Mouse (Mus musculus) MEL (cell line): Measurements from ENCODE around the gene Hddc2. TPM values are rescaled to one million over a fixed set of nuclear protein-coding genes. Genes with fewer than 3 reads are reported as not detected.

Experiments
- DNase-seq: peaks from one replicate; pipeline ENCODE4 v3.0.0; 2011; ENCODE audit warnings: low read depth, low spot score
- H3K27ac ChIP-seq: 2 replicates; pipeline ENCODE4 v1.5.1; 2012; ENCODE audit warnings: low read depth, mild to moderate bottlenecking, control low read depth, low read length, moderate library complexity; ENCODE audit not compliant: control insufficient read depth
- H3K27me3 ChIP-seq, 2 experiments: fragments of 150-350 bp in 1 of 2; sonication (generic) in 1 of 2; 2 replicates each; pipeline ENCODE4 v1.6.1; 2012; ENCODE audit warnings: low read length in 2 of 2, mild to moderate bottlenecking in 2 of 2, improper control_type of control experiment in 1 of 2, moderate library complexity in 1 of 2; ENCODE audit not compliant: insufficient read depth in 2 of 2, control insufficient read depth in 1 of 2
- H3K36me3 ChIP-seq, 2 experiments: 2 replicates each; pipeline ENCODE4 v1.6.1; 2012 to 2014; ENCODE audit warnings: low read length in 2 of 2, improper control_type of control experiment in 1 of 2, inconsistent platforms in 1 of 2, mild to moderate bottlenecking in 1 of 2; ENCODE audit not compliant: insufficient read depth in 2 of 2, control insufficient read depth in 1 of 2
- H3K4me1 ChIP-seq, 2 experiments: fragments of 150-350 bp in 1 of 2; sonication (generic) in 1 of 2; 2 replicates each; pipeline ENCODE4 v1.6.1; 2012; ENCODE audit warnings: low read length in 2 of 2, improper control_type of control experiment in 1 of 2, mild to moderate bottlenecking in 1 of 2; ENCODE audit not compliant: insufficient read depth in 2 of 2, control insufficient read depth in 1 of 2
- H3K4me3 ChIP-seq, 2 experiments: fragments of 150-350 bp in 1 of 2; sonication (generic) in 1 of 2; 2 replicates each; pipeline ENCODE4 v1.5.1; 2012; ENCODE audit warnings: low read depth in 2 of 2, low read length in 2 of 2, mild to moderate bottlenecking in 2 of 2, moderate library complexity in 2 of 2, control low read depth in 1 of 2, improper control_type of control experiment in 1 of 2; ENCODE audit not compliant: control insufficient read depth in 1 of 2, insufficient read depth in 1 of 2
- H3K79me2 ChIP-seq: 2 replicates; pipeline ENCODE4 v1.6.1; 2012; ENCODE audit warnings: mild to moderate bottlenecking, low read length, moderate library complexity; ENCODE audit not compliant: control insufficient read depth, poor library complexity, insufficient read depth
- H3K9ac ChIP-seq: 2 replicates; pipeline ENCODE4 v1.6.1; 2012; ENCODE audit warnings: low read depth, mild to moderate bottlenecking, control low read depth, low read length, moderate library complexity; ENCODE audit not compliant: control insufficient read depth, poor library complexity, severe bottlenecking
- H3K9me3 ChIP-seq: fragments of 150-350 bp; sonication (generic); replicated peaks from 2 replicates; pipeline ENCODE4 v1.6.1; 2012; ENCODE audit warnings: mild to moderate bottlenecking, low read length, improper control_type of control experiment, moderate library complexity; ENCODE audit not compliant: insufficient read depth
- BHLHE40 ChIP-seq: IDR thresholded peaks from 2 replicates; pipeline ENCODE4 v1.6.1; 2012; ENCODE audit warnings: low read depth, mild to moderate bottlenecking, inconsistent platforms, low read length, improper control_type of control experiment, borderline replicate concordance
- CHD2 ChIP-seq: IDR thresholded peaks from 2 replicates; pipeline ENCODE4 v1.6.1; 2011; ENCODE audit warnings: low read length, improper control_type of control experiment
- EP300 ChIP-seq, 2 experiments: IDR thresholded peaks; 2 replicates each; pipeline ENCODE4 v1.6.1; 2011; ENCODE audit warnings: improper control_type of control experiment in 2 of 2, low read length in 2 of 2, low read depth in 1 of 2, mild to moderate bottlenecking in 1 of 2
- GABPA ChIP-seq: IDR thresholded peaks from 2 replicates; pipeline ENCODE4 v1.6.1; 2012; ENCODE audit warnings: low read depth, mild to moderate bottlenecking, inconsistent platforms, low read length, improper control_type of control experiment, moderate library complexity
- GATA1 ChIP-seq: IDR thresholded peaks from 2 replicates; pipeline ENCODE4 v1.6.1; 2011; ENCODE audit warnings: low read depth, low read length, improper control_type of control experiment
- HCFC1 ChIP-seq: IDR thresholded peaks from 2 replicates; pipeline ENCODE4 v1.6.1; 2012; ENCODE audit warnings: low read depth, mild to moderate bottlenecking, inconsistent platforms, low read length, improper control_type of control experiment, moderate library complexity
- JUND ChIP-seq: IDR thresholded peaks from 2 replicates; pipeline ENCODE4 v1.6.1; 2011; ENCODE audit warnings: low read depth, mild to moderate bottlenecking, improper control_type of control experiment, low read length
- MAFK ChIP-seq: IDR thresholded peaks from 2 replicates; pipeline ENCODE4 v1.6.1; 2011; ENCODE audit warnings: low read depth, mild to moderate bottlenecking, low read length, improper control_type of control experiment, borderline replicate concordance
- MAX ChIP-seq: IDR thresholded peaks from 2 replicates; pipeline ENCODE4 v1.6.1; 2011; ENCODE audit warnings: low read length, improper control_type of control experiment
- MAZ ChIP-seq: IDR thresholded peaks from 2 replicates; pipeline ENCODE4 v1.6.1; 2012; ENCODE audit warnings: low read depth, mild to moderate bottlenecking, inconsistent platforms, low read length, improper control_type of control experiment
- MEF2A ChIP-seq: IDR thresholded peaks from 2 replicates; pipeline ENCODE4 v1.6.1; 2014; ENCODE audit warnings: low read depth, mild to moderate bottlenecking, inconsistent platforms, low read length, improper control_type of control experiment; ENCODE audit not compliant: poor library complexity, insufficient replicate concordance, severe bottlenecking; ENCODE audit errors: extremely low read depth
- MXI1 ChIP-seq: IDR thresholded peaks from 2 replicates; pipeline ENCODE4 v1.6.1; 2011; ENCODE audit warnings: mild to moderate bottlenecking, low read depth, low read length, improper control_type of control experiment
- MYB ChIP-seq: IDR thresholded peaks from 2 replicates; pipeline ENCODE4 v1.6.1; 2011; ENCODE audit warnings: mild to moderate bottlenecking, low read depth, low read length, improper control_type of control experiment
- MYC ChIP-seq: IDR thresholded peaks from 2 replicates; pipeline ENCODE4 v1.6.1; 2011; ENCODE audit warnings: low read depth, mild to moderate bottlenecking, low read length, improper control_type of control experiment, moderate library complexity
- NRF1 ChIP-seq: IDR thresholded peaks from 2 replicates; pipeline ENCODE4 v1.6.1; 2014; ENCODE audit warnings: low read depth, mild to moderate bottlenecking, inconsistent platforms, low read length, improper control_type of control experiment, moderate library complexity; ENCODE audit not compliant: poor library complexity, insufficient read depth, severe bottlenecking
- POLR2A ChIP-seq, 2 experiments: IDR thresholded peaks; 2 replicates each; pipeline ENCODE4 v1.6.1; 2011 to 2012; ENCODE audit warnings: low read length in 2 of 2, mild to moderate bottlenecking in 2 of 2, control low read depth in 1 of 2, improper control_type of control experiment in 1 of 2, low read depth in 1 of 2, moderate library complexity in 1 of 2; ENCODE audit not compliant: control insufficient read depth in 1 of 2, insufficient read depth in 1 of 2, poor library complexity in 1 of 2
- POLR2AphosphoS2 ChIP-seq: IDR thresholded peaks from 2 replicates; pipeline ENCODE4 v1.6.1; 2011; ENCODE audit warnings: low read length, improper control_type of control experiment
- POLR2AphosphoS5 ChIP-seq: IDR thresholded peaks from 2 replicates; pipeline ENCODE4 v1.6.1; 2012; ENCODE audit warnings: low read depth, borderline replicate concordance, mild to moderate bottlenecking, inconsistent platforms, low read length, moderate library complexity, mixed read lengths
- RAD21 ChIP-seq: IDR thresholded peaks from 2 replicates; pipeline ENCODE4 v1.6.1; 2011; ENCODE audit warnings: mild to moderate bottlenecking, low read depth, low read length, improper control_type of control experiment
- SIN3A ChIP-seq: IDR thresholded peaks from 2 replicates; pipeline ENCODE4 v1.6.1; 2012; ENCODE audit warnings: low read length, improper control_type of control experiment, inconsistent platforms
- TAL1 ChIP-seq: IDR thresholded peaks from 2 replicates; pipeline ENCODE4 v1.6.1; 2012; ENCODE audit warnings: mild to moderate bottlenecking, inconsistent platforms, low read length, moderate library complexity, mixed read lengths
- TBP ChIP-seq: IDR thresholded peaks from 2 replicates; pipeline ENCODE4 v1.8.0; 2011; ENCODE audit warnings: low read depth, low read length, improper control_type of control experiment
- TCF12 ChIP-seq: IDR thresholded peaks from 2 replicates; pipeline ENCODE4 v1.6.1; 2014; ENCODE audit warnings: low read depth, mild to moderate bottlenecking, inconsistent platforms, low read length, improper control_type of control experiment, moderate library complexity
- UBTF ChIP-seq: IDR thresholded peaks from 2 replicates; pipeline ENCODE4 v1.6.1; 2012; ENCODE audit warnings: low read depth, mild to moderate bottlenecking, inconsistent platforms, low read length, improper control_type of control experiment, moderate library complexity, borderline replicate concordance; ENCODE audit not compliant: insufficient read depth
- USF2 ChIP-seq, 2 experiments: IDR thresholded peaks; 2 replicates each; pipeline ENCODE4 v1.6.1; 2011 to 2012; ENCODE audit warnings: improper control_type of control experiment in 2 of 2, low read length in 2 of 2, borderline replicate concordance in 1 of 2, inconsistent platforms in 1 of 2, low read depth in 1 of 2, mild to moderate bottlenecking in 1 of 2; ENCODE audit not compliant: insufficient read depth in 1 of 2
- ZC3H11A ChIP-seq: IDR thresholded peaks from 2 replicates; pipeline ENCODE4 v1.6.1; 2012; ENCODE audit warnings: low read depth, mild to moderate bottlenecking, inconsistent platforms, low read length, improper control_type of control experiment
- ZMIZ1 ChIP-seq: IDR thresholded peaks from 2 replicates; pipeline ENCODE4 v1.6.1; 2012; ENCODE audit warnings: low read depth, mild to moderate bottlenecking, inconsistent platforms, low read length, improper control_type of control experiment, moderate library complexity
- ZNF384 ChIP-seq: IDR thresholded peaks from 2 replicates; pipeline ENCODE4 v1.6.1; 2012; ENCODE audit warnings: low read depth, mild to moderate bottlenecking, inconsistent platforms, low read length, improper control_type of control experiment
- polyA plus RNA-seq, 2 experiments: library from polyadenylated mRNA; stranded (reverse) in 1 of 2; unstranded in 1 of 2; fragments of >175 nt in 1 of 2; fragments of >200 nt in 1 of 2; gene quantifications; 2 replicates each; pipeline versions ENCODE4 v1.2.1 to v1.2.4; 2012; ENCODE audit warnings: low replicate concordance in 2 of 2, low read depth in 1 of 2; ENCODE audit not compliant: insufficient read length in 2 of 2, insufficient read depth in 1 of 2, missing spikeins in 1 of 2
- total RNA-seq: library from RNA; depleted of rRNA; stranded (reverse); fragments of 300-350 nt; gene quantifications from 2 replicates; pipeline ENCODE4 v1.2.3, GENCODE M21; 2012

The Hddc2 gene
- total and polyA plus RNA-seq, 3 experiments: 40.5 to 41.0 TPM; not detected in 1

DNA sequence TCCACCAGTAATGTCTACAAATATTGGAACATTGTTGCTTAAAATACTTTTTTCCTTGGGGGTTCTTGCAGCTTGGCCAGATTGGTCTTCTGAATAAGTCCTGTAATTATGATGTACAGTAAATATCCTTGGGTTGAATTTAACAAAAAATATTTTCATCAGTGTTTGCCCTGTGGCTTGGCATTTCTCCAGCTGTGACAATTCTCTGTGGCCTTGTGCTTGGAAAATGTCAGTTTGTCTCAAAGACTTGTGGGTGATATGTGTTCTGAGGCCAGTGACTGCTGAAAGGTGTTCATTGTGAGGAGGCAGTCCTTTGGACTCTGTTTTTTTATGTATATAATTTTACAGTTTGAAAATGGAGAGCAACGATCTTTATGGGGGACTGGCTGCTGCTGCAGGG, 16.3 kb downstream of the Hddc2 start:
- no peak overlapping the region for H3K27ac ChIP-seq
- no peak overlapping the region for H3K9ac ChIP-seq
- TF ChIP-seq ZNF384: no peak
- TF ChIP-seq POLR2AphosphoS2: no peak
- TF ChIP-seq RAD21: no peak
- TF ChIP-seq POLR2AphosphoS5: no peak
- no peak for TF ChIP-seq MEF2A
- no peak for TF ChIP-seq POLR2A (IDR thresholded peaks at IDR 0.05; ENCODE audit: control insufficient read depth in 1 of 2, insufficient read depth in 1 of 2, low read depth in 1 of 2, low read length in 2 of 2, poor library complexity in 1 of 2)
- no peak for TF ChIP-seq ZMIZ1
- TF ChIP-seq MAFK: no peak
- TF ChIP-seq MYC: no peak
- no peak for TF ChIP-seq MYB
- no peak for TF ChIP-seq JUND
- TF ChIP-seq UBTF: no peak
- no peak for TF ChIP-seq BHLHE40
- no peak for TF ChIP-seq TBP
- no peak for TF ChIP-seq TAL1
- no peak for TF ChIP-seq NRF1
- no peak for TF ChIP-seq HCFC1
- TF ChIP-seq CHD2: no peak
- DNase-seq: peak; percentile 58
- no peaks in the 10 kb centered on the region for H3K27me3 ChIP-seq
- no peaks in the 10 kb centered on the region for H3K9me3 ChIP-seq
- H3K79me2 ChIP-seq: no peaks in the 10 kb centered on the region
- peaks cover 12 to 13% of the 10 kb centered on the region in 2 experiments for H3K4me1 ChIP-seq
- H3K4me3 ChIP-seq: no peak overlapping the region
- H3K36me3 ChIP-seq: peaks cover 0 to 10% of the 10 kb centered on the region in 2 experiments; a peak in 2 of 4 replicates

DNA sequence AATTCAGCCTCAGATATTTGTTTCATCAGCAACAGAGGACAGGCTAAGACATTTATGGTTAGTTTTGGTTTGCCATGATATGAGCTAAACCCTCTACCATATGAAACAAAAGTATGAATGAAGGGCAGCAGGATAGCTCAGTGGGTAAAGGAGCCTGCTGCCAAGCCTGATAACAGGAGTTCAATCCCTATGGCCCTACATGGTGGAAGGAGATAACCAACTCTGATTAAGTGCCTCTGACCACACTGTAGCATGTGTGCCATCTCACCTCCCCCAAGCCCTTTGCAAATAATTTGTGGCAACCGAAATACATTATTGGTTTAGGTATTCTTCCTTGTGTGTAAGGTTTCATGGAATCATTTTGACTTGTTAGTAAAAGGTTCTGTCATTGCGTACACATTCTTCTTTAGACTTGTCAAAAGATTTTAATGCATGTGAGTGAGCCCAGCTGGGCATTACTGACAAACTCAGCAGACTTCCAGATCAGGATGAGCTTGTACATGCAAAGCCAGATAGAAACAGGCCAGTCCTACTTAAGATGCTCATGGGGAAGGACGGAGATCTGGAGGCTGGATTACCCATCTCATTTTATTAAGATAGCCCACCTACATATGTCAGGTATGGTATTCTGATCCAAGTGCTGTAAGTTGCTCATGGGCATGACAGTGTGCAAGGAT, 17.2 kb downstream of the Hddc2 start:
- peaks cover 12 to 13% of the 10 kb centered on the region in 2 experiments for H3K4me1 ChIP-seq
- H3K27me3 ChIP-seq: no peaks in the 10 kb centered on the region
- no peaks in the 10 kb centered on the region for H3K9me3 ChIP-seq
- H3K27ac ChIP-seq: no peak overlapping the region
- H3K36me3 ChIP-seq: peaks cover 0 to 10% of the 10 kb centered on the region in 2 experiments; a peak in 2 of 4 replicates
- DNase-seq: peak; percentile 49
- H3K4me3 ChIP-seq: no peak overlapping the region
- no peaks in the 10 kb centered on the region for H3K79me2 ChIP-seq
- H3K9ac ChIP-seq: no peak overlapping the region
- TF ChIP-seq EP300 (IDR thresholded peaks at IDR 0.05; ENCODE audit: low read depth in 1 of 2, low read length in 2 of 2) (peak; percentile 80 to 84), SIN3A (no peak), MAFK (no peak), GABPA (no peak), GATA1 (peak; percentile 82), BHLHE40 (no peak), POLR2AphosphoS2 (0 out of 2 replicates have a peak, but pooled peaks have one; percentile 51), TBP (no peak), TAL1 (peak; percentile 81), USF2 (IDR thresholded peaks at IDR 0.05; ENCODE audit: borderline replicate concordance in 1 of 2, insufficient read depth in 1 of 2, low read depth in 1 of 2, low read length in 2 of 2) (no peak), MYC (0 out of 2 replicates have a peak, but pooled peaks have one; percentile 46), POLR2A (IDR thresholded peaks at IDR 0.05; ENCODE audit: control insufficient read depth in 1 of 2, insufficient read depth in 1 of 2, low read depth in 1 of 2, low read length in 2 of 2, poor library complexity in 1 of 2) (no peak), ZC3H11A (no peak), MEF2A (0 out of 2 replicates have a peak, but pooled peaks have one; percentile 7), MAX (no peak), MYB (0 out of 2 replicates have a peak, but pooled peaks have one; percentile 15), ZMIZ1 (no peak), MAZ (no peak), TCF12 (peak; percentile 92), MXI1 (peak; percentile 35; the same call in 1 of the 2 replicates)
